Mouse (Mus musculus) left cerebral cortex, postnatal 14 days (tissue): ENCODE measurements at regions not wholly inside any gene's neighbourhood (a gene's known extent, or its start where the extent isn't known, plus 50 kb on each side); places are given as distances from the start of the nearest gene placed in this dataset.

Source experiments
- DNase-seq, 2 experiments: peaks; one replicate each; pipeline ENCODE4 v3.0.0; 2021 to 2022; ENCODE audit warnings: low spot score in 2 of 2, mixed read lengths in 1 of 2
- intact Hi-C: fragments of 180-260 bp; cut with DNase I; formaldehyde crosslinking; loops from one replicate; pipeline ENCODE4 v1.15.1; 2025

- no peak for DNase-seq
- intact Hi-C loops: no loop called here
Observed at GRCm38 (mm10) chr6:49893113-49893512, 70.6 kb downstream of the Npy start.

- DNase-seq: no peak
- intact Hi-C loops: no loop called here
Observed at GRCm38 (mm10) chr6:49899146-49899545, 76.6 kb downstream of the Npy start.

GRCm38 (mm10) chr6:49901512-49901911 is 79.0 kb downstream of the Npy start:
- intact Hi-C loops: no loop called here
- DNase-seq: no peak

GRCm38 (mm10) chr6:49904001-49904400 is 81.5 kb downstream of the Npy start:
- intact Hi-C loops: no loop called here
- peak; percentile 32 to 36 for DNase-seq

- intact Hi-C loops: no loop called here
- DNase-seq: no peak
Observed at GRCm38 (mm10) chr6:49906456-49906855, 83.9 kb downstream of the Npy start.

- intact Hi-C loops: loop anchor here (2.0 to 5.0 kb wide), 2 partner anchors 202 to 400 kb away; no protein-coding TSS in a partner anchor
- DNase-seq: peak; percentile 46 to 56
Observed at GRCm38 (mm10) chr6:49919089-49919812, 96.7 kb downstream of the Npy start.

GRCm38 (mm10) chr6:49919813-49920170 is 97.3 kb downstream of the Npy start:
- intact Hi-C loops: loop anchor here (2.0 to 10.0 kb wide), 4 partner anchors 202 to 625 kb away; no protein-coding TSS in a partner anchor
- DNase-seq: no peak

- DNase-seq: no peak
- intact Hi-C loops: loop anchor here (10.0 kb wide), 2 partner anchors 371 to 621 kb away; no protein-coding TSS in a partner anchor
Observed at GRCm38 (mm10) chr6:49924296-49924695, 101.8 kb downstream of the Npy start.

GRCm38 (mm10) chr6:49928075-49928474 is 105.6 kb downstream of the Npy start:
- DNase-seq: no peak
- intact Hi-C loops: loop anchor here (10.0 kb wide), 2 partner anchors 367 to 617 kb away; no protein-coding TSS in a partner anchor

- DNase-seq: peak; percentile 11 to 51
- intact Hi-C loops: loop anchor here (5.0 kb wide), 2 partner anchors 182 to 252 kb away; partner anchors contain the start of gene Mpp6
Observed at GRCm38 (mm10) chr6:49930104-49930503, 107.6 kb downstream of the Npy start.

GRCm38 (mm10) chr6:49943087-49943486 is 120.6 kb downstream of the Npy start:
- intact Hi-C loops: no loop called here
- no peak for DNase-seq

GRCm38 (mm10) chr6:49958891-49959290 is 136.4 kb downstream of the Npy start:
- DNase-seq: no peak

GRCm38 (mm10) chr6:49961166-49961565 is 138.7 kb downstream of the Npy start:
- intact Hi-C loops: no loop called here
- DNase-seq: no peak

More at GRCm38 (mm10) chr6:49958891-49959290, 136.4 kb downstream of the Npy start:
- intact Hi-C loops: no loop called here

- no peak for DNase-seq
- intact Hi-C loops: no loop called here
Observed at GRCm38 (mm10) chr6:49965944-49966545, 143.5 kb downstream of the Npy start.

GRCm38 (mm10) chr6:49966555-49966954 is 143.5 kb upstream of the Mpp6 start:
- intact Hi-C loops: no loop called here
- DNase-seq: no peak

- peak in 1 of 2 experiments; percentile 20 for DNase-seq
- intact Hi-C loops: no loop called here
Observed at GRCm38 (mm10) chr6:49973258-49973865, 136.7 kb upstream of the Mpp6 start.

- DNase-seq: peak; percentile 57 to 72
- intact Hi-C loops: no loop called here
Observed at GRCm38 (mm10) chr6:49977783-49978182, 132.3 kb upstream of the Mpp6 start.

- no peak for DNase-seq
- intact Hi-C loops: no loop called here
Observed at GRCm38 (mm10) chr6:49983740-49984139, 126.3 kb upstream of the Mpp6 start.

- intact Hi-C loops: no loop called here
Observed at GRCm38 (mm10) chr6:49985127-49985526, 124.9 kb upstream of the Mpp6 start.

GRCm38 (mm10) chr6:49987141-49987540 is 122.9 kb upstream of the Mpp6 start:
- no peak for DNase-seq
- intact Hi-C loops: no loop called here

More at GRCm38 (mm10) chr6:49985127-49985526, 124.9 kb upstream of the Mpp6 start:
- no peak for DNase-seq
